In the genomic region with DNA sequence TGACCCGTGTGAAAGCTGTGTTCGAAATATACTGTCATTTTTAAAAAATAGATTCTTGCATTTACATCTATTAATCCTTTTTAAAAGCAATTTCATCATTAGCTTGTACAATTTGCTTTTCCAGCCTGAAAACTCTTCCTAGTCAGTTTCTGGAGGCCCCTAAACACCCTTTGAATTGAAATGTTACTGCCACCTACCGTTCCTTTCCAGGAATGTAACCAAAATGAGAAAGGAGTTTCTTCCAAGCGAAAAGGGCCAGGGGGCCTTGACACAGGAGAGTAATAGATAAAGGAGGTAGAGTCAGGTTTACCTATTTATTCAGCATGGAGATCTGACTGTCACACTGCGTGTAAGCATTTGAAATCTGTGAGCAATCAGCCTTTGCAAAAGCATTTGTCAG, we compare ENCODE assay signal across 9 mouse cellular contexts.
DNase-seq lines count a peak whose midpoint lies in the region; TF ChIP-seq lines count a peak whose summit lies in the region.
"Had no signal": no experiment of that assay in that cellular context is flagged by ENCODE, and none has a peak within 500 bp of the region (broad histone marks: within the 10 kb centered on the region; RNA-seq: fewer than 3 reads in every experiment).

No protein-coding gene starts in this region.

- H3K4me1 ChIP-seq in E14TG2a.4 (replicated peaks; ENCODE audit: low read depth, low read length) = no peaks in the 10 kb centered on the region
- H3K4me1 ChIP-seq: lung, embryonic 15.5 days had no signal

- no peaks in the 10 kb centered on the region for H3K36me3 ChIP-seq in E14TG2a.4 (ENCODE audit: insufficient read depth, low read length)
- H3K36me3 ChIP-seq: lung, embryonic 15.5 days had no signal

- intact Hi-C loops in gastrocnemius, postnatal 14 days (cut with DNase I; ENCODE audit: low total_unique reads) = no loop called here
- intact Hi-C loops in heart, postnatal 14 days (cut with DNase I) = loop anchor here (1.0 to 5.0 kb wide), 3 partner anchors 133 to 517 kb away; a partner anchor contains a TSS
- intact Hi-C loops in left cerebral cortex, postnatal 25 days (cut with DNase I) = loop anchor here (1.0 to 5.0 kb wide), 4 partner anchors 85 to 213 kb away; no protein-coding TSS in a partner anchor

- H3K9me3 ChIP-seq in E14TG2a.4 (ENCODE audit: low read length) = no peaks in the 10 kb centered on the region
- H3K9me3 ChIP-seq: lung, embryonic 15.5 days had no signal

- no peaks in the 10 kb centered on the region for H3K27me3 ChIP-seq in E14TG2a.4 (ENCODE audit: insufficient read depth, low read length)

- peak; percentile 15 for DNase-seq in gastrocnemius, adult 18-20 months (ENCODE audit: low spot score)
- DNase-seq in gastrocnemius, postnatal 14 days = no peak
- peak; percentile 81 for DNase-seq in embryo, embryonic 10 days (ENCODE audit: low spot score)
- DNase-seq in heart, postnatal 14 days = peak; percentile 33 to 73
- DNase-seq in left cerebral cortex, postnatal 25 days (ENCODE audit: low spot score in 2 of 2) = peak; percentile 58 to 72
- DNase-seq in retina, postnatal 7 days (ENCODE audit: low read depth, low spot score) = peak; percentile 31
- DNase-seq in urinary bladder, postnatal 36 days (ENCODE audit: low spot score in 2 of 2) = no peak

- peak; percentile 24; the same call in 1 of the 2 replicates for TF ChIP-seq CTCF in E14TG2a.4 (conservative IDR thresholded peaks at IDR 0.05; ENCODE audit: low read length)

- no peak overlapping the region for H3K4me3 ChIP-seq in E14TG2a.4 (replicated peaks; ENCODE audit: low read length)
- H3K4me3 ChIP-seq: lung, embryonic 15.5 days had no signal

Comparison
In these comparisons a context has a peak if more than half of its experiments do, and no peak if none do; other contexts are left out.
1. DNase-seq: peak in gastrocnemius, adult 18-20 months (single experiment), embryo, embryonic 10 days (single experiment), heart, postnatal 14 days (2 of 2), left cerebral cortex, postnatal 25 days (2 of 2) and retina, postnatal 7 days (single experiment); none in gastrocnemius, postnatal 14 days (single experiment) and urinary bladder, postnatal 36 days (0 of 2).